Mouse (Mus musculus): ENCODE measurements around the gene Tcte3. TPM values are rescaled to one million over a fixed set of nuclear protein-coding genes. Genes with fewer than 3 reads are reported as not detected.
A peak's percentile ranks its signal among the peaks of the same experiment; 100 is the strongest.
"Not testable (repeated sequence)": the region's sequence is repeated elsewhere in the genome, so short reads cannot be mapped to it uniquely, and the experiment has no call there.

Gene Tcte3
- polyA plus RNA-seq, 1 experiment from 2014 or later, result 3.7 TPM

- peak; percentile 47 for ATAC-seq
- not testable (repeated sequence) for H3K4me1 ChIP-seq (ENCODE audit: insufficient read depth); H3K27me3 ChIP-seq (ENCODE audit: insufficient read depth, low read length); H3K9me3 ChIP-seq (ENCODE audit: low read length); H3K4me2 ChIP-seq (ENCODE audit: low read depth, low read length); DNase-seq; H3K27ac ChIP-seq (ENCODE audit: low read depth); H3K36me3 ChIP-seq (replicated peaks; ENCODE audit: insufficient read depth, low read length); H3K4me3 ChIP-seq (ENCODE audit: low read depth, low read length); H3K9ac ChIP-seq (replicated peaks)
- WGBS (ENCODE audit: insufficient replicate concordance), result no CpG with 5 or more reads among the region's 3 CpGs
Measured at GRCm38 (mm10) chr17:15040455-15040854, 833 bp downstream of the Tcte3 start.

GRCm38 (mm10) chr17:15031414-15031813 is 9.9 kb downstream of the Tcte3 start:
- H3K27me3 ChIP-seq (ENCODE audit: insufficient read depth, low read length); H3K4me2 ChIP-seq (ENCODE audit: low read depth, low read length); H3K36me3 ChIP-seq (replicated peaks; ENCODE audit: insufficient read depth, low read length); H3K9ac ChIP-seq (replicated peaks); H3K4me3 ChIP-seq (ENCODE audit: low read depth, low read length); H3K4me1 ChIP-seq (ENCODE audit: insufficient read depth); H3K27ac ChIP-seq (ENCODE audit: low read depth); DNase-seq; H3K9me3 ChIP-seq (ENCODE audit: low read length): not testable (repeated sequence)
- ATAC-seq, result peak; percentile 80
- WGBS (ENCODE audit: insufficient replicate concordance), result no CpG with 5 or more reads among the region's 4 CpGs

GRCm38 (mm10) chr17:15025513-15025912 is 15.8 kb downstream of the Tcte3 start:
- not testable (repeated sequence) for H3K27me3 ChIP-seq (ENCODE audit: insufficient read depth, low read length); H3K4me1 ChIP-seq (ENCODE audit: insufficient read depth); DNase-seq; H3K4me3 ChIP-seq (ENCODE audit: low read depth, low read length); H3K9ac ChIP-seq (replicated peaks); H3K36me3 ChIP-seq (replicated peaks; ENCODE audit: insufficient read depth, low read length); ATAC-seq; H3K9me3 ChIP-seq (ENCODE audit: low read length); H3K27ac ChIP-seq (ENCODE audit: low read depth); H3K4me2 ChIP-seq (ENCODE audit: low read depth, low read length)
- no CpG with 5 or more reads among the region's 6 CpGs for WGBS (ENCODE audit: insufficient replicate concordance)

GRCm38 (mm10) chr17:15024502-15025193 is 16.6 kb downstream of the Tcte3 start:
- H3K4me2 ChIP-seq (ENCODE audit: low read depth, low read length); H3K9me3 ChIP-seq (ENCODE audit: low read length); H3K27me3 ChIP-seq (ENCODE audit: insufficient read depth, low read length); H3K9ac ChIP-seq (replicated peaks); H3K4me1 ChIP-seq (ENCODE audit: insufficient read depth); DNase-seq; H3K27ac ChIP-seq (ENCODE audit: low read depth); H3K36me3 ChIP-seq (replicated peaks; ENCODE audit: insufficient read depth, low read length); H3K4me3 ChIP-seq (ENCODE audit: low read depth, low read length): not testable (repeated sequence)
- ATAC-seq, result peak; percentile 46
- no CpG with 5 or more reads among the region's 48 CpGs for WGBS (ENCODE audit: insufficient replicate concordance)

- H3K27me3 ChIP-seq (ENCODE audit: insufficient read depth, low read length); H3K9me3 ChIP-seq (ENCODE audit: low read length); H3K4me1 ChIP-seq (ENCODE audit: insufficient read depth); H3K36me3 ChIP-seq (replicated peaks; ENCODE audit: insufficient read depth, low read length); H3K9ac ChIP-seq (replicated peaks); H3K4me3 ChIP-seq (ENCODE audit: low read depth, low read length); H3K4me2 ChIP-seq (ENCODE audit: low read depth, low read length); DNase-seq; H3K27ac ChIP-seq (ENCODE audit: low read depth): not testable (repeated sequence)
- peak; percentile 79 for ATAC-seq
- WGBS (ENCODE audit: insufficient replicate concordance), result no CpG with 5 or more reads among the region's 97 CpGs
Measured at GRCm38 (mm10) chr17:15023878-15024492, 17.3 kb downstream of the Tcte3 start.

GRCm38 (mm10) chr17:15021503-15022220 is 19.6 kb downstream of the Tcte3 start:
- H3K27ac ChIP-seq (ENCODE audit: low read depth), result peak overlapping the region; percentile 45; the same call in 1 of the 2 replicates

GRCm38 (mm10) chr17:15009706-15010413 is 31.4 kb downstream of the Tcte3 start, which contains the start of gene Gm3435:
TSS of gene Gm3435 (plus strand) at chr17:15010176.
- H3K9me3 ChIP-seq (ENCODE audit: low read length); H3K9ac ChIP-seq (replicated peaks); DNase-seq; H3K4me2 ChIP-seq (ENCODE audit: low read depth, low read length); H3K27ac ChIP-seq (ENCODE audit: low read depth); H3K4me1 ChIP-seq (ENCODE audit: insufficient read depth); H3K4me3 ChIP-seq (ENCODE audit: low read depth, low read length); H3K36me3 ChIP-seq (replicated peaks; ENCODE audit: insufficient read depth, low read length); H3K27me3 ChIP-seq (ENCODE audit: insufficient read depth, low read length): not testable (repeated sequence)
- no CpG with 5 or more reads among the region's 60 CpGs for WGBS (ENCODE audit: insufficient replicate concordance)
- ATAC-seq, result peak; percentile 97

More at GRCm38 (mm10) chr17:15021503-15022220, 19.6 kb downstream of the Tcte3 start:
- not testable (repeated sequence) for H3K4me1 ChIP-seq (ENCODE audit: insufficient read depth); H3K27me3 ChIP-seq (ENCODE audit: insufficient read depth, low read length); H3K4me3 ChIP-seq (ENCODE audit: low read depth, low read length); H3K36me3 ChIP-seq (replicated peaks; ENCODE audit: insufficient read depth, low read length); H3K9me3 ChIP-seq (ENCODE audit: low read length); ATAC-seq; H3K4me2 ChIP-seq (ENCODE audit: low read depth, low read length); H3K9ac ChIP-seq (replicated peaks)
- 83% methylated on average over 3 of the region's 3 CpGs for WGBS (ENCODE audit: insufficient replicate concordance)
- peak; percentile 16 for DNase-seq

- no CpG with 5 or more reads among the region's 3 CpGs for WGBS (ENCODE audit: insufficient replicate concordance)
- not testable (repeated sequence) for H3K9me3 ChIP-seq (ENCODE audit: low read length); H3K36me3 ChIP-seq (replicated peaks; ENCODE audit: insufficient read depth, low read length); H3K4me3 ChIP-seq (ENCODE audit: low read depth, low read length); H3K9ac ChIP-seq (replicated peaks); H3K4me2 ChIP-seq (ENCODE audit: low read depth, low read length); H3K27me3 ChIP-seq (ENCODE audit: insufficient read depth, low read length); H3K4me1 ChIP-seq (ENCODE audit: insufficient read depth); DNase-seq; H3K27ac ChIP-seq (ENCODE audit: low read depth)
- peak; percentile 50 for ATAC-seq
Measured at GRCm38 (mm10) chr17:15009088-15009487, 32.2 kb downstream of the Tcte3 start.

- H3K4me2 ChIP-seq (ENCODE audit: low read depth, low read length); H3K27ac ChIP-seq (ENCODE audit: low read depth); DNase-seq; H3K4me1 ChIP-seq (ENCODE audit: insufficient read depth); H3K27me3 ChIP-seq (ENCODE audit: insufficient read depth, low read length); H3K4me3 ChIP-seq (ENCODE audit: low read depth, low read length); H3K9me3 ChIP-seq (ENCODE audit: low read length); H3K9ac ChIP-seq (replicated peaks); H3K36me3 ChIP-seq (replicated peaks; ENCODE audit: insufficient read depth, low read length): not testable (repeated sequence)
- ATAC-seq, result peak; percentile 77
- no CpG with 5 or more reads among the region's 4 CpGs for WGBS (ENCODE audit: insufficient replicate concordance)
Measured at GRCm38 (mm10) chr17:15000047-15000446, 41.2 kb downstream of the Tcte3 start.
